Mouse (Mus musculus): Measurements from ENCODE around the gene Camsap1.

The Camsap1 gene

GRCm38 (mm10) chr2:25983159-25983907 lies at the start of gene Camsap1:
TSS of gene Camsap1 (minus strand) at chr2:25983282.
- DNase-seq (ENCODE audit: low spot score) = peak; percentile 100

- DNase-seq (ENCODE audit: low spot score) = no peak
Observed at GRCm38 (mm10) chr2:26030288-26030687, 47.2 kb upstream of the Camsap1 start.

- peak; percentile 76 for DNase-seq (ENCODE audit: low spot score)
Observed at GRCm38 (mm10) chr2:26024138-26025075, 41.3 kb upstream of the Camsap1 start.

GRCm38 (mm10) chr2:26022626-26023025 lies 39.5 kb upstream of the Camsap1 start:
- DNase-seq (ENCODE audit: low spot score) = no peak

- no peak for DNase-seq (ENCODE audit: low spot score)
Observed at GRCm38 (mm10) chr2:26022258-26022565, 39.1 kb upstream of the Camsap1 start.

- DNase-seq (ENCODE audit: low spot score) = peak; percentile 94
Observed at GRCm38 (mm10) chr2:26021561-26022257, 38.6 kb upstream of the Camsap1 start, which contains the start of gene Ubac1. TSS of gene Ubac1 (minus strand) at chr2:26021747.

- DNase-seq (ENCODE audit: low spot score) = peak; percentile 46
Observed at GRCm38 (mm10) chr2:26020714-26021560, 37.9 kb upstream of the Camsap1 start.

GRCm38 (mm10) chr2:26019923-26020322 lies 36.8 kb upstream of the Camsap1 start:
- no peak for DNase-seq (ENCODE audit: low spot score)

- DNase-seq (ENCODE audit: low spot score) = no peak
Observed at GRCm38 (mm10) chr2:26017326-26017725, 34.2 kb upstream of the Camsap1 start.

GRCm38 (mm10) chr2:26013674-26014073 lies 30.6 kb upstream of the Camsap1 start:
- no peak for DNase-seq (ENCODE audit: low spot score)

GRCm38 (mm10) chr2:26011420-26011819 lies 28.3 kb upstream of the Camsap1 start:
- DNase-seq (ENCODE audit: low spot score) = no peak

GRCm38 (mm10) chr2:26002001-26002400 lies 18.9 kb upstream of the Camsap1 start:
- DNase-seq (ENCODE audit: low spot score) = no peak

- no peak for DNase-seq (ENCODE audit: low spot score)
Observed at GRCm38 (mm10) chr2:26001136-26001535, 18.1 kb upstream of the Camsap1 start.

GRCm38 (mm10) chr2:25997716-25998115 lies 14.6 kb upstream of the Camsap1 start:
- DNase-seq (ENCODE audit: low spot score) = no peak

GRCm38 (mm10) chr2:25994791-25995190 lies 11.7 kb upstream of the Camsap1 start:
- no peak for DNase-seq (ENCODE audit: low spot score)

- no peak for DNase-seq (ENCODE audit: low spot score)
Observed at GRCm38 (mm10) chr2:25992285-25992684, 9.2 kb upstream of the Camsap1 start.

- DNase-seq (ENCODE audit: low spot score) = no peak
Observed at GRCm38 (mm10) chr2:25989651-25990050, 6.6 kb upstream of the Camsap1 start.

GRCm38 (mm10) chr2:25987817-25988216 lies 4.7 kb upstream of the Camsap1 start:
- no peak for DNase-seq (ENCODE audit: low spot score)

GRCm38 (mm10) chr2:25986601-25987000 lies 3.5 kb upstream of the Camsap1 start:
- no peak for DNase-seq (ENCODE audit: low spot score)

- peak; percentile 55 for DNase-seq (ENCODE audit: low spot score)
Observed at GRCm38 (mm10) chr2:25982426-25983091, 523 bp downstream of the Camsap1 start.

- DNase-seq (ENCODE audit: low spot score) = peak; percentile 2
Observed at GRCm38 (mm10) chr2:25982052-25982425, 1.0 kb downstream of the Camsap1 start.
